Mouse (Mus musculus) heart, adult 2 months (tissue): ENCODE results near the gene Tmem218. TPM values are rescaled to one million over a fixed set of nuclear protein-coding genes. Genes with fewer than 3 reads are reported as not detected.

Source experiments
- DNase-seq, 2 experiments: peaks; one replicate each; pipeline ENCODE4 v3.0.0; 2021
- H3K27ac ChIP-seq: fragments of 200-600 bp; 2 replicates; pipeline ENCODE4 v1.8.1; 2022
- H3K27me3 ChIP-seq: fragments of 200-500 bp; 2 replicates; pipeline ENCODE4 v1.6.1; 2012; ENCODE audit warnings: mild to moderate bottlenecking, low read length, inconsistent platforms, mixed read lengths; ENCODE audit not compliant: control insufficient read depth, insufficient read depth
- H3K36me3 ChIP-seq: fragments of 200-500 bp; 2 replicates; pipeline ENCODE4 v1.6.1; 2012; ENCODE audit warnings: low read length, inconsistent platforms; ENCODE audit not compliant: control insufficient read depth, insufficient read depth
- H3K4me1 ChIP-seq: fragments of 200-500 bp; 2 replicates; pipeline ENCODE4 v1.6.1; 2011; ENCODE audit warnings: low read length; ENCODE audit not compliant: control insufficient read depth, insufficient read depth
- H3K4me3 ChIP-seq: fragments of 200-600 bp; 2 replicates; pipeline ENCODE4 v1.8.1; 2022
- H3K79me2 ChIP-seq: fragments of 200-500 bp; replicated peaks from 2 replicates; pipeline ENCODE4 v1.6.1; 2012; ENCODE audit warnings: mild to moderate bottlenecking, inconsistent platforms, low read length, moderate library complexity, mixed read lengths; ENCODE audit not compliant: control insufficient read depth, insufficient read depth
- H3K9ac ChIP-seq: fragments of 200-500 bp; 2 replicates; pipeline ENCODE4 v1.6.1; 2012; ENCODE audit warnings: low read depth, mild to moderate bottlenecking, control low read depth, inconsistent platforms, low read length, mixed read lengths
- CTCF ChIP-seq: fragments of 200-600 bp; IDR thresholded peaks from 2 replicates; pipeline ENCODE4 v1.8.1; 2022; ENCODE audit warnings: antibody characterized with exemption, mild to moderate bottlenecking, moderate library complexity
- EP300 ChIP-seq: fragments of 200-500 bp; IDR thresholded peaks from 2 replicates; pipeline ENCODE4 v1.6.1; 2011; ENCODE audit warnings: low read depth, low read length, control low read depth; ENCODE audit not compliant: insufficient read depth
- POLR2A ChIP-seq: fragments of 200-500 bp; IDR thresholded peaks from 2 replicates; pipeline ENCODE4 v1.6.1; 2011; ENCODE audit warnings: mild to moderate bottlenecking, low read depth, low read length, control low read depth; ENCODE audit not compliant: insufficient read depth
- WGBS: fragments of 180-500 bp; shearing (Covaris S2); methylation state at CpG from one replicate; pipeline ENCODE4 v1.1.7; 2018; 5-methylcytosine and 5-hydroxymethylcytosine counted together
- intact Hi-C: fragments of 180-260 bp; cut with DNase I; formaldehyde crosslinking; loops from one replicate; pipeline ENCODE4 v1.15.1; 2025
- polyA plus RNA-seq: library from polyadenylated mRNA; depleted of rRNA; stranded (reverse); fragments of >200 nt; gene quantifications from 2 replicates; pipeline ENCODE4 v1.2.3, GENCODE M21; 2012
- total RNA-seq, 2 experiments: library from RNA; stranded (reverse); gene quantifications; 2 replicates each; pipeline ENCODE4 v1.2.3; 2021

The Tmem218 gene
- total and polyA plus RNA-seq, 3 experiments, result 4.2 to 7.1 (median 6.6) TPM

DNA sequence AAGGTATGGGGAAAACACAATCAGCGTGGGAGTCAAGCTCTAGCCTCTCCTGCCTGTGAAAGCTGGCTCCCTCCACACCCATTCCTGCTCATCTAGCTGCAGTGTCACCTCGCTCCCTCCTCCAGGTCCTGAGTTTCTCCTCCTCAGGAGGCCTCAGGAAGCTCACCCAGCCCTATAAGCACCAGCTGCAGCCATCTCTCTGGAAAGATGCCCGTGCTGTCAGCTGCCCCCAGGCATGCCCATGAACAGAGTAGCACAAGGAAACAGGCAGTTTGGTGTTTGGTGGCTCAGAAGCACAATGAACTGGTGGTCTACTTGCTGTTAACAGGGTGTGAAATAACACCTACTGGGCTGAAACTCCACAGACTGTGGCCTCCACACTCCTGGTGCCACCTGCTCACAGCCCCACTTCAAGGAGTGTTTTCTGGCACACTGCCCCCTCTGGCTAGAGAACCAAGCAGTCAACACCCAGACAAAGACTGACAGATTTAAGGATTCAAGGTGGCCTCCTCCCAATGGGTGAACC, 40.4 kb downstream of the Tmem218 start:
- intact Hi-C loops, result no loop called here
- no peaks in the 10 kb centered on the region for H3K4me1 ChIP-seq
- no peak overlapping the region for H3K27ac ChIP-seq
- H3K36me3 ChIP-seq, result no peaks in the 10 kb centered on the region
- H3K9ac ChIP-seq, result no peak overlapping the region
- TF ChIP-seq POLR2A (no peak), CTCF (no peak), EP300 (no peak)
- DNase-seq, result no peak
- H3K4me3 ChIP-seq, result no peak overlapping the region
- 43% methylated on average over 3 of the region's 3 CpGs for WGBS
- H3K27me3 ChIP-seq, result no peaks in the 10 kb centered on the region
- H3K79me2 ChIP-seq, result no peaks in the 10 kb centered on the region

DNA sequence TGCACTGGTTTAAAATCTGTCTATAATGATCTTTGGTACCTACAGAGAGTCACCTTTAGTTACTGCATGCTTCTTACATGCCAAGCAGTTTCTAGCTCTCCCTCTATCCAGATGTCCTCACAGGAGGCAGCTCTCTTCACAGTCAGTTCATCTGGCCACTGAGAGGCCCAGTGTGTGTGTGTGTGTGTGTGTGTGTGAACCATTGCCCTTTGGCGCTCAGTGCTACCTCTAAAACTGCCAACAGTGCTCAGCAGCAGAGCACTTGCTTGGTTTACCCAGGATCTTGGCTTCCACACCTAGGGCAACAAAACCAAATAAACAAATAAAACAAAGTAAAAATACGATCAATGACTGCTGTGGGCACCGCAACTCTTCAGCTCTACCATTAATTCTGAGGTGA, 42.0 kb downstream of the Tmem218 start:
- Histone ChIP-seq H3K4me3 (no peak overlapping the region), H3K79me2 (no peaks in the 10 kb centered on the region), H3K9ac (no peak overlapping the region), H3K36me3 (no peaks in the 10 kb centered on the region), H3K27me3 (no peaks in the 10 kb centered on the region), H3K27ac (no peak overlapping the region), H3K4me1 (peaks cover 2% of the 10 kb centered on the region)
- 94% methylated on average over 3 of the region's 3 CpGs for WGBS
- intact Hi-C loops, result no loop called here
- TF ChIP-seq CTCF (no peak), POLR2A (no peak), EP300 (no peak)
- DNase-seq, result no peak

DNA sequence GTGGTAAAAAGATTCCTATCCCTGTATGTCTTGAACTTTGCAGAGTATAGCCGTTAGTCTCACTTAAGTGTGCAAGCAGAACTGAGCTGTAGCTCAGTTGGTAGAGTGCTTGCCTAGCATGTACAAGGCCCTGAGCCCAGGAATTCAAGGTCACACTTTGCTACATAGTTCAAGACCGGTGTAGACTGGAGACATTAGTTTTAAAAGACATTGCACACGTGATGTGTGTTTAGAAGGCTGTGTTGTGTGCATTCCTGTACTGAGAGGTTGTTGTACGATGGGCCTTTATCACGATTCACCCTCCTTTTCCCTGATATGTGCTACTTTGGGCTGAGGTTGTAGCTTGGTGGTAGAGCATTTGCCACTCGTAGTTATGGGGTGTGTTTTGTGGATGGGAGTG, 42.6 kb downstream of the Tmem218 start:
- Histone ChIP-seq H3K4me1 (peaks cover 3% of the 10 kb centered on the region), H3K27me3 (no peaks in the 10 kb centered on the region), H3K9ac (no peak overlapping the region), H3K27ac (no peak overlapping the region), H3K79me2 (no peaks in the 10 kb centered on the region), H3K4me3 (no peak overlapping the region), H3K36me3 (no peaks in the 10 kb centered on the region)
- DNase-seq, result no peak
- 86% methylated on average over 6 of the region's 6 CpGs for WGBS
- intact Hi-C loops, result no loop called here
- TF ChIP-seq CTCF, result no peak

DNA sequence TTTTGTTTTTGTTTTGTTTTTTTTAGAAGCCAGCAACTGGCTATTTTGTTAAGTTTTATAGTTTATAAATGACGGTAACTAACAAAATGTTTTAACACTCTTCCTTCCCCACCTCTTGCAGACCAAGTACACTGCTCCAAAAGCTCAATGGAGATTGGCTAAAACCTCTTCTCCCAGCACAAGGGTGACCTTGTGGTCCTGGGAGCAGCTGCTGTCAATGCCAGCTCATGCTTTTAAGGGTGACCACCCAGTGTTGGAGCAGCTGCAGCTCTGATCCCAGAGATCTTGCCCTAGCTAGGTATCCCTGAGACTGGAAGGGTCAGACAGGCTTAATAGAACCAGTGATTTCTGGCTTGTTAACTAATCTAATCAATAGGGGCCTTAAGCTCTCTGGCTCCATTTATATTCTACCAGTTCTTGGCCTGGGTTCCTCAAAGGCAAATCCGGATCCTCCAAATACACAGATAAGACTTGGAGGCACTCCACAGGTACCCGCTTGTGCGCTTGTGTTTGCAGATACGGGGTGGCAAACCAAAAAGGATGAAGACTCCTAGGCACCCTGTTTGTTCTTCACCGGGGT, 46.6 kb downstream of the Tmem218 start:
- DNase-seq, result no peak
- Histone ChIP-seq H3K27ac (peak overlapping the region; percentile 29), H3K4me1 (peaks cover 4% of the 10 kb centered on the region), H3K79me2 (no peaks in the 10 kb centered on the region), H3K27me3 (no peaks in the 10 kb centered on the region), H3K4me3 (peak overlapping the region; percentile 49), H3K36me3 (no peaks in the 10 kb centered on the region), H3K9ac (no peak overlapping the region)
- intact Hi-C loops, result loop anchor here (5.0 kb wide), 1 partner anchor 73 kb away; no protein-coding TSS in a partner anchor
- 23% methylated on average over 6 of the region's 6 CpGs for WGBS
- no peak for TF ChIP-seq POLR2A
- TF ChIP-seq CTCF, result no peak
- no peak for TF ChIP-seq EP300

DNA sequence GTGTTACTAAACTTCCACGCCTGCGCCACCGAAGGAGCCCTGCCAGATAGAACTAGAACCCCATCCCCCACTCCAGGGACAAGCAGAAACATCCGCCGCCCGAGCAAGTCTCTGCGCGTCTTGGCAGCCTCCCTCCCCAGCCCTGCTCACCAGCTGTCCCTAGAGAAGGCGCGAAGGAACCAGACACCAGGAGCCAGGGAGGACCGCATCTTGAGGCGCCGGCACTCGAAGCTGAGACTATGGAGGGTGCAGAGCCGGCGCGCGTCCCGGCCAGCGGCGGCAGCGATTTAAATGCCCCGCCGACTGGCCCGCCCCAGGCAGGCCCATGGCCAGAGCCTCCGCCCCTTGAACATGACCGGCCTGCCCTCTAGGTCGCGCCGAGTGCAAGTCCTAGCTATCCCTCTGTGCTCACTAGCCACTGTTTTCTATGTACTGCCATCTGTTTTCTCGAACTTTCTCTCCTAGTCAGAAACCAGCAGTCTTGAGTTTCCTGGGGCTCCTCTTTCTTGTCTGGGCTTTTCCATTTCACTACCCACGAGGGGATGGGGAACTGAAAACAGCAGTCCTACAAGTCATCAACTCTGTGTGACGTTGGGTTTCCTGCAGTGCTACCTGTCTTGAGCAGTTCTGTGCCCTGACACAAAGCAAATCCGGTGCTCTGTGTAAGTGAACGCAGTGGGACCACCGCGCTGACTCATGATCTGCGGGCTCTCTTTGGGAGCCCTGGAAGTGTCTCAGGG, 47.3 kb downstream of the Tmem218 start, which contains the start of gene Slc37a2:
Slc37a2 (minus strand) TSS at position 590 of the 740 bp plus-strand sequence.
- WGBS, result 2% methylated on average over 38 of the region's 38 CpGs
- DNase-seq, result peak; percentile 78 to 83
- TF ChIP-seq EP300 (no peak), CTCF (no peak), POLR2A (no peak)
- H3K36me3 ChIP-seq, result no peaks in the 10 kb centered on the region
- peaks cover 4% of the 10 kb centered on the region for H3K4me1 ChIP-seq
- no peaks in the 10 kb centered on the region for H3K79me2 ChIP-seq
- peak within 1 kb of the TSS; percentile 49 for H3K4me3 ChIP-seq
- H3K27ac ChIP-seq, result peak within 1 kb of the TSS; percentile 29
- intact Hi-C loops, result loop anchor here (5.0 kb wide), 1 partner anchor 72 kb away; no protein-coding TSS in a partner anchor
- H3K27me3 ChIP-seq, result no peaks in the 10 kb centered on the region
- peak within 1 kb of the TSS; percentile 58 for H3K9ac ChIP-seq

DNA sequence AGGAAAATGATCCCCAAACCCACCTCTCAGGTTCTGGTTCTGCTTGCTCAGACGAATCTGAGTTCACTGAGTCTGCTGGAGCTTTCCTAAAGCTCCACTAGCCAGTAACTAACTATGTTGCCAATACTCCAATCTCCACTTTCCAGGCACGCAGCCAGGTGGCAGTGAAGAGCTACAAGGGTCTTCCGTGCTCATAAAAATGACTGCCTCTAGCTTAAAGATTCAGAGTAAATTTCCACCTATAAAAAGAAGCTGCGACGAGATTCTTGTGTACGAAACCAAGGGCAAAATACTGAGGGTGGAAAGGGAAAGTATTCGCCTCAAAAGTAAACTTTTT, 47.8 kb downstream of the Tmem218 start:
- Histone ChIP-seq H3K27me3 (no peaks in the 10 kb centered on the region), H3K4me1 (peaks cover 4% of the 10 kb centered on the region), H3K9ac (peak overlapping the region; percentile 58), H3K4me3 (peak overlapping the region; percentile 49), H3K27ac (peak overlapping the region; percentile 29), H3K79me2 (no peaks in the 10 kb centered on the region), H3K36me3 (no peaks in the 10 kb centered on the region)
- peak; percentile 54 to 62 for DNase-seq
- intact Hi-C loops, result loop anchor here (5.0 kb wide), 1 partner anchor 71 kb away; no protein-coding TSS in a partner anchor
- WGBS, result 29% methylated on average over 7 of the region's 7 CpGs
- TF ChIP-seq EP300 (no peak), CTCF (peak; percentile 71)
